Mouse (Mus musculus) CH12.LX (cell line): ENCODE measurements around the gene Dicer1. TPM values are rescaled to one million over a fixed set of nuclear protein-coding genes. Genes with fewer than 3 reads are reported as not detected.

Experiments
- DNase-seq: peaks from one replicate; pipeline ENCODE4 v3.0.0-alpha.2; 2013; ENCODE audit errors: extremely low read depth
- H3K27ac ChIP-seq: 2 replicates; pipeline ENCODE4 v1.5.1; 2012; ENCODE audit warnings: low read depth, mild to moderate bottlenecking, control low read depth, moderate library complexity; ENCODE audit not compliant: insufficient read depth
- H3K27me3 ChIP-seq: replicated peaks from 2 replicates; pipeline ENCODE3; 2012; ENCODE audit warnings: inconsistent platforms
- H3K36me3 ChIP-seq, 2 experiments: replicated peaks in 1 of 2; 2 replicates each; pipeline versions ENCODE3 to v1.6.1; 2012; ENCODE audit warnings: inconsistent platforms in 1 of 2, low read length in 1 of 2, mild to moderate bottlenecking in 1 of 2, mixed read lengths in 1 of 2, moderate library complexity in 1 of 2; ENCODE audit not compliant: control insufficient read depth in 1 of 2, insufficient read depth in 1 of 2
- H3K4me1 ChIP-seq, 2 experiments: 2 replicates each; pipeline ENCODE4 v1.6.1; 2012; ENCODE audit warnings: inconsistent platforms in 1 of 2, moderate library complexity in 1 of 2; ENCODE audit not compliant: insufficient read depth in 2 of 2, control insufficient read depth in 1 of 2
- H3K4me2 ChIP-seq: 2 replicates; pipeline ENCODE4 v1.6.1; 2012; ENCODE audit warnings: low read depth, mild to moderate bottlenecking, control low read depth; ENCODE audit not compliant: poor library complexity, insufficient read depth, severe bottlenecking
- H3K4me3 ChIP-seq, 3 experiments: fragments of 150-350 bp in 1 of 3; sonication (generic) in 1 of 3; replicated peaks in 1 of 3; 2 replicates each; pipeline versions ENCODE3 to v1.5.1; 2011 to 2012; ENCODE audit warnings: low read depth in 2 of 3, low read length in 2 of 3, mild to moderate bottlenecking in 2 of 3, moderate library complexity in 2 of 3, control low read depth in 1 of 3, improper control_type of control experiment in 1 of 3, inconsistent platforms in 1 of 3, mixed read lengths in 1 of 3; ENCODE audit not compliant: poor library complexity in 1 of 3
- H3K79me2 ChIP-seq: replicated peaks from 2 replicates; pipeline ENCODE4 v1.6.1; 2012; ENCODE audit warnings: mild to moderate bottlenecking, moderate library complexity; ENCODE audit not compliant: control insufficient read depth, poor library complexity, insufficient read depth, severe bottlenecking; ENCODE audit errors: extremely low read depth
- H3K9ac ChIP-seq: 2 replicates; pipeline ENCODE4 v1.6.1; 2012; ENCODE audit warnings: low read depth, mild to moderate bottlenecking, control low read depth, moderate library complexity; ENCODE audit not compliant: insufficient read depth
- H3K9me3 ChIP-seq: replicated peaks from 2 replicates; pipeline ENCODE3; 2012; ENCODE audit warnings: low read length, inconsistent platforms, mixed read lengths
- BHLHE40 ChIP-seq: IDR thresholded peaks from 2 replicates; pipeline ENCODE4 v1.6.1; 2011; ENCODE audit warnings: mild to moderate bottlenecking, low read depth, low read length, improper control_type of control experiment
- CHD1 ChIP-seq: IDR thresholded peaks from 2 replicates; pipeline ENCODE4 v1.6.1; 2012; ENCODE audit warnings: low read depth, low read length, improper control_type of control experiment, inconsistent platforms
- CTCF ChIP-seq, 2 experiments: IDR thresholded peaks in 1 of 2; conservative IDR thresholded peaks in 1 of 2; 2 replicates each; pipeline ENCODE4 v1.5.1; 2011 to 2012; ENCODE audit warnings: low read depth in 2 of 2, low read length in 2 of 2, improper control_type of control experiment in 1 of 2, inconsistent platforms in 1 of 2, mild to moderate bottlenecking in 1 of 2, moderate library complexity in 1 of 2
- ELF1 ChIP-seq: IDR thresholded peaks from 2 replicates; pipeline ENCODE4 v1.6.1; 2014; ENCODE audit warnings: low read depth, mild to moderate bottlenecking, inconsistent platforms, low read length, improper control_type of control experiment
- GABPA ChIP-seq: IDR thresholded peaks from 2 replicates; pipeline ENCODE4 v1.6.1; 2012; ENCODE audit warnings: low read depth, low read length, improper control_type of control experiment, inconsistent platforms; ENCODE audit not compliant: insufficient replicate concordance
- HCFC1 ChIP-seq: IDR thresholded peaks from 2 replicates; pipeline ENCODE4 v1.6.1; 2012; ENCODE audit warnings: low read depth, mild to moderate bottlenecking, inconsistent platforms, low read length, improper control_type of control experiment
- IRF4 ChIP-seq: IDR thresholded peaks from 2 replicates; pipeline ENCODE4 v1.6.1; 2014; ENCODE audit warnings: low read depth, mild to moderate bottlenecking, inconsistent platforms, low read length, improper control_type of control experiment
- JUND ChIP-seq: conservative IDR thresholded peaks from 2 replicates; pipeline ENCODE4 v1.6.1; 2011; ENCODE audit warnings: low read depth, low read length, improper control_type of control experiment
- KAT2A ChIP-seq: IDR thresholded peaks from 2 replicates; pipeline ENCODE4 v1.6.1; 2012; ENCODE audit warnings: low read length, improper control_type of control experiment, inconsistent platforms; ENCODE audit not compliant: insufficient replicate concordance
- MAFK ChIP-seq: IDR thresholded peaks from 2 replicates; pipeline ENCODE4 v1.6.1; 2011; ENCODE audit warnings: low read length, improper control_type of control experiment; ENCODE audit not compliant: insufficient replicate concordance
- MAZ ChIP-seq: IDR thresholded peaks from 2 replicates; pipeline ENCODE4 v1.6.1; 2012; ENCODE audit warnings: low read depth, mild to moderate bottlenecking, inconsistent platforms, low read length, improper control_type of control experiment, moderate library complexity
- MEF2A ChIP-seq: IDR thresholded peaks from 2 replicates; pipeline ENCODE4 v1.6.1; 2014; ENCODE audit warnings: low read depth, mild to moderate bottlenecking, inconsistent platforms, low read length, improper control_type of control experiment, borderline replicate concordance
- MXI1 ChIP-seq: IDR thresholded peaks from 2 replicates; pipeline ENCODE4 v1.6.1; 2011; ENCODE audit warnings: mild to moderate bottlenecking, low read depth, low read length, improper control_type of control experiment
- MYC ChIP-seq: IDR thresholded peaks from 2 replicates; pipeline ENCODE4 v1.6.1; 2011; ENCODE audit warnings: low read depth, mild to moderate bottlenecking, improper control_type of control experiment, low read length
- NELFE ChIP-seq: IDR thresholded peaks from 2 replicates; pipeline ENCODE4 v1.6.1; 2011; ENCODE audit warnings: low read depth, low read length, improper control_type of control experiment
- POLR2AphosphoS2 ChIP-seq: IDR thresholded peaks from 2 replicates; pipeline ENCODE4 v1.6.1; 2011; ENCODE audit warnings: low read depth, low read length, improper control_type of control experiment
- RAD21 ChIP-seq: IDR thresholded peaks from 2 replicates; pipeline ENCODE4 v1.6.1; 2011; ENCODE audit warnings: low read depth, mild to moderate bottlenecking, low read length, improper control_type of control experiment, moderate library complexity
- SMC3 ChIP-seq: IDR thresholded peaks from 2 replicates; pipeline ENCODE4 v1.6.1; 2011; ENCODE audit warnings: low read depth, low read length, improper control_type of control experiment
- TBP ChIP-seq: conservative IDR thresholded peaks from 2 replicates; pipeline ENCODE4 v1.6.1; 2011; ENCODE audit warnings: low read depth, low read length, improper control_type of control experiment
- UBTF ChIP-seq: IDR thresholded peaks from 2 replicates; pipeline ENCODE4 v1.6.1; 2012; ENCODE audit warnings: low read depth, mild to moderate bottlenecking, inconsistent platforms, low read length, improper control_type of control experiment, moderate library complexity
- USF1 ChIP-seq: IDR thresholded peaks from 2 replicates; pipeline ENCODE4 v1.6.1; 2014; ENCODE audit warnings: low read depth, mild to moderate bottlenecking, inconsistent platforms, low read length, improper control_type of control experiment
- ZKSCAN1 ChIP-seq: IDR thresholded peaks from 2 replicates; pipeline ENCODE4 v1.6.1; 2012; ENCODE audit warnings: low read depth, inconsistent platforms, low read length, improper control_type of control experiment, borderline replicate concordance
- ZNF384 ChIP-seq: IDR thresholded peaks from 2 replicates; pipeline ENCODE4 v1.6.1; 2012; ENCODE audit warnings: low read depth, low read length, improper control_type of control experiment, inconsistent platforms
- dilution Hi-C: fragments of 300-500 bp; cut with MboI; formaldehyde crosslinking; loops from 2 replicates; pipeline ENCODE4 v1.14.3; 2020; ENCODE audit warnings: low sequenced_read_pairs; ENCODE audit not compliant: extremely low pct_unique_long_range_greater_than_20kb, extremely low pct_ligation_motif_present
- in situ Hi-C: fragments of 300-500 bp; cut with MboI; formaldehyde crosslinking; loops from 3 replicates; pipeline ENCODE4 v1.14.3; 2019; ENCODE audit warnings: low sequenced_read_pairs, low pct_ligation_motif_present, low pct_unique_long_range_greater_than_20kb, mixed read lengths
- polyA plus RNA-seq: library from polyadenylated mRNA; unstranded; fragments of >175 nt; gene quantifications from 2 replicates; pipeline ENCODE4 v1.2.1, GENCODE M21; 2012; ENCODE audit warnings: low read depth; ENCODE audit not compliant: insufficient read length
- total RNA-seq, 2 experiments: library from RNA; depleted of rRNA; stranded (reverse); fragments of 300-350 nt in 1 of 2; fragments of >200 nt in 1 of 2; gene quantifications; 2 replicates each; pipeline ENCODE4 v1.2.3; 2012 to 2014

Dicer1 gene
- total and polyA plus RNA-seq, 3 experiments = 22.0 to 41.1 (median 23.2) TPM

DNA sequence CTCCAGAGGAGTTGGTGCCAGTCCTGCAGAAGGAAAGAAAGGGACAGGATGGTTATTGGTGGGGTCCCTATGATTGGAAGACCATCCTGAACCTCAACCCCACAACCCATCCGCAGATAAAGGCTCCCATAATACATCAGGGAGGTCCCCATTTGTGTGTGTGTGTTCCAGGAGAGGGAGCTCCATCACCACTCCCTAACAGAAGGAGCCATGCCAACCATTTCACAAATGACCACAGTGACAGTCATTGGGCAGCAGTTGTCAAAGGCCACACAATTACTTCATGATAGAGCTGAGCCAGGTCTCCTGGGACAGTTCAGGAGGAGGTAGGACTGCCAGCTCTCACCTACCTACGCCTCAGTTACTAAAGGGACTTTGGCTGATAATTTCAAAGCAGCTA, 20.2 kb upstream of the Dicer1 start:
- Histone ChIP-seq H3K4me1 (no peaks in the 10 kb centered on the region), H3K36me3 (no peaks in the 10 kb centered on the region), H3K9ac (no peak overlapping the region), H3K79me2 (no peaks in the 10 kb centered on the region), H3K9me3 (no peaks in the 10 kb centered on the region), H3K27me3 (peaks cover 91% of the 10 kb centered on the region), H3K4me2 (no peak overlapping the region), H3K27ac (no peak overlapping the region), H3K4me3 (no peak overlapping the region)
- in situ Hi-C loops (no loop called here), dilution Hi-C loops (no loop called here)
- no peak for TF ChIP-seq MAZ
- no peak for TF ChIP-seq POLR2AphosphoS2
- no peak for TF ChIP-seq NELFE
- peak; percentile 27 for TF ChIP-seq SMC3
- TF ChIP-seq UBTF = no peak
- no peak for TF ChIP-seq BHLHE40
- no peak for TF ChIP-seq KAT2A
- TF ChIP-seq CTCF (conservative IDR thresholded peaks at IDR 0.05 in 1 of 2, IDR thresholded peaks at IDR 0.05 in 1 of 2; ENCODE audit: low read depth in 2 of 2, low read length in 2 of 2) = peak in 1 of 2 experiments; percentile 50; a peak in 2 of 4 replicates
- TF ChIP-seq RAD21 = peak; percentile 36
- no peak for DNase-seq

DNA sequence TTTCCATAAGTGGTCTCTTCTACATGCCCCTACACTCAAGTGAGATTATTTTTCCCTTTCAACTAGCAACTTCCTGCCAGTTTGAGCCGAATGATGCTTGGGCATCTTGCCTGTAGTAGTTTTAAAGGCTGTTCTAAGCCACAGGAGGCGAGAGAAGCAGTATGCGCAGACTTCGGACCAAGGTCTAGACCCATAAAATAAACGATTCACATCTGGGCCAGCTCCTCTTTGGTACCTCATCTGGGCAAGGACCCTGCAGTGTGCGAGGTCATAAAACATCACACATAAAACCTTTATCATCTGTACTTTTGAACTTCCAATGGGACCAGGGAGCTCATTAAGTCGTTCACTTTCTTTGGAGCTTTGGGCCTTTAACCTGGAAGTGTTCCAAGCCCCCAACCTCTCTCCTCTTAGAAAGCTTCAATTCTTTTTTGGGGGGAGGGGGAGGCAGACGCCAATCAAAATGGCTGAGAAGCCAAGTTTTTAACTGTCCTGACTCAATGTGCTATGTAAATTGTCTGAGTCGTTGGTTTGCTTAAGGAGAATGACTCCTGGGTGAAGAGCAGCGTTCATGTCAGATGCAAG, 17.5 kb upstream of the Dicer1 start:
- TF ChIP-seq CHD1 (no peak), TBP (no peak), MYC (no peak), ZNF384 (no peak)
- TF ChIP-seq, all 38 proteins: peak for 0
- H3K9ac ChIP-seq = no peak overlapping the region
- in situ Hi-C loops (no loop called here), dilution Hi-C loops (no loop called here)
- H3K27ac ChIP-seq = no peak overlapping the region
- H3K4me2 ChIP-seq = no peak overlapping the region
- no peaks in the 10 kb centered on the region for H3K79me2 ChIP-seq
- no peaks in the 10 kb centered on the region for H3K9me3 ChIP-seq
- no peaks in the 10 kb centered on the region for H3K4me1 ChIP-seq
- no peak overlapping the region for H3K4me3 ChIP-seq
- no peaks in the 10 kb centered on the region for H3K36me3 ChIP-seq
- H3K27me3 ChIP-seq = peaks cover 83% of the 10 kb centered on the region
- DNase-seq = no peak

DNA sequence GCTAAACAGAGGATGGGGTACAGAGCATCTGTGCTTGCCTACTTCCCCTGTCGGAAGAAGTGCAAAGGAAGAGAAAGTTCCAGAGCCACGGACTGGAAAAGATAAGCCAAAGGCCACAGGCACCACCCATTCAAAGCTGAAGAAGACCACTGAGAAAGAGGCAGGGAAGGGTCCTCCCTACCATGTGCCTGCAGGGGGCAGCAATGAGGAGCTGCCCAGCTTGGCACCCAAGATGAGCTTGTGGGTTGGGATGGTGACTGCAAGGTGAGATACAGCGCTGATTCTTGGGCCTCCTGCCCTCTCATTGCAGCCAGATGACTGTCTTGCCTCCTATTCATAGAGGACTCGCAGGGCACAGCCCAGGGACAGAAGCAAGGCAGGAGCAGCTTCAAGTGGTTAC, 15.4 kb upstream of the Dicer1 start:
- in situ Hi-C loops = no loop called here
- Histone ChIP-seq H3K27ac (no peak overlapping the region), H3K79me2 (no peaks in the 10 kb centered on the region), H3K4me1 (no peaks in the 10 kb centered on the region), H3K36me3 (no peaks in the 10 kb centered on the region), H3K4me3 (no peak overlapping the region), H3K9ac (no peak overlapping the region), H3K9me3 (no peaks in the 10 kb centered on the region)
- dilution Hi-C loops = no loop called here
- TF ChIP-seq RAD21 = peak; percentile 7
- no peak for TF ChIP-seq ELF1
- TF ChIP-seq MYC = no peak
- no peak for TF ChIP-seq TBP
- TF ChIP-seq GABPA = no peak
- TF ChIP-seq HCFC1 = no peak
- no peak for TF ChIP-seq USF1
- peak; percentile 33 to 57; a peak in 3 of 4 replicates for TF ChIP-seq CTCF (conservative IDR thresholded peaks at IDR 0.05 in 1 of 2, IDR thresholded peaks at IDR 0.05 in 1 of 2; ENCODE audit: low read depth in 2 of 2, low read length in 2 of 2)
- TF ChIP-seq JUND = no peak
- peak; percentile 34; the same call in 1 of the 2 replicates for TF ChIP-seq SMC3
- no peak for TF ChIP-seq MEF2A
- TF ChIP-seq MAZ = no peak
- TF ChIP-seq CHD1 = no peak
- TF ChIP-seq KAT2A = no peak
- TF ChIP-seq MAFK = no peak
- TF ChIP-seq ZNF384 = no peak
- TF ChIP-seq IRF4 = no peak
- no peak for TF ChIP-seq ZKSCAN1
- TF ChIP-seq MXI1 = no peak
- TF ChIP-seq, all 38 proteins: peak for 3
- no peak for DNase-seq
- Histone ChIP-seq H3K27me3 (peaks cover 64% of the 10 kb centered on the region), H3K4me2 (no peak overlapping the region)
